Mouse (Mus musculus): Measurements from ENCODE around the gene E330009J07Rik.

DNA sequence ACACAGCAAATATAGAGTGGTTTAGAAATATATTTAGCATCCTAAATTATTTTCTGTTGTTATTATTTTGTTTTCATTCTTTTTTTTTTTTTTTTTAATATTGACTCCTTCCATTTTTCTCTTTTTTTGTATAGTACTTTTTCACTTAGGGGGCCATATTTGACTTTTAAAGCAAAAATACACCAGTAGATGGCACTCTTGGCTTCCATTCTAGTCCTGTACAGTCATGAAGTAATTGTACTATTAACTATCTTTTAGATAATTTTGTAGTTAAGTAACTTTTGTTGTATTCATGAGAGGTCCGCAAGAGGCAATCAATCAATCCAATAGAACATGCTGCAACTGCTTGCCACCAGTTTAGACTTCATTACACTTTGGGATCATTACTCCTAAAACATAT lies 43.8 kb upstream of the E330009J07Rik start:
- TF ChIP-seq CTCF (IDR thresholded peaks at IDR 0.05): peak; percentile 28
- no peak for TF ChIP-seq EP300 (IDR thresholded peaks at IDR 0.05)

Measured in lung, postnatal 0 days (tissue).